Mouse (Mus musculus): ENCODE measurements around the gene Svs1. TPM values are rescaled to one million over a fixed set of nuclear protein-coding genes. Genes with fewer than 3 reads are reported as not detected.

Gene Svs1
- polyA plus RNA-seq, 1 experiment = not detected

DNA sequence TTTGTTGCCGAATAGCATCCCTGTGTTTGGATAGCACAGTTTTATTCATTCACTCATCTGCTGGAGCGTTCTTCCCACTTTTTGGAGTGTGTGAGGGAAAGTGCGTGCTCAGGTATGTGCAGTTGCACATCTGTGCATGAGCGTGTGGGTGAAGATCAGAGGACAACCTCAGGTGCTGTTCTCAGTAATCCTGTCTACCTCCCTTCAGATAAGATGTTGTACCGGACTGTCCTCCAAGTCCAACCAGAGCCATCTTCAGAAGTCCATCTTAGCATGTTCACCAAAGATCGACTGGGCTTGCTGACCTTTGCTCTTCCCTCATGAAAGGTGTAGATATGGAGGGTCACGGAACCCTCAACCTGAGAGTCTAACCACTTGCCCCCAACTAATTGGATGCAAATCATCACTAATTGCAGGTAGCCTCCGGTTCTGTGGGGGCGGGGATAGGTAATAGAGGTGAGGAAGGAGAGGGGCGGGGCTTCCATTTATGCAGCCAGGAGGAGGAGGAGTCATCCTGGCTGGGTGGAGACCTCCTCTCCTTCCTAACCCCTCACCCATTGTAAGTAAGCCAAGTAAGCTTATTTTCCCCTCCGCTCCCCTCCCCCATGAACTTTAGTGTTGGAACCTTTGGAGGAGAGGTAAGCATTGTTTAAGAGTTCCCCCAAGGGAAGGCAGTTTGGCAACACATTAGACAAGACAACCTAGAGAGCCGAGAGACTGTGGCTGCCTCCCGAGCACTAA lies 21.9 kb downstream of the Svs1 start:
- WGBS = 17% methylated on average over 13 of the region's 13 CpGs

DNA sequence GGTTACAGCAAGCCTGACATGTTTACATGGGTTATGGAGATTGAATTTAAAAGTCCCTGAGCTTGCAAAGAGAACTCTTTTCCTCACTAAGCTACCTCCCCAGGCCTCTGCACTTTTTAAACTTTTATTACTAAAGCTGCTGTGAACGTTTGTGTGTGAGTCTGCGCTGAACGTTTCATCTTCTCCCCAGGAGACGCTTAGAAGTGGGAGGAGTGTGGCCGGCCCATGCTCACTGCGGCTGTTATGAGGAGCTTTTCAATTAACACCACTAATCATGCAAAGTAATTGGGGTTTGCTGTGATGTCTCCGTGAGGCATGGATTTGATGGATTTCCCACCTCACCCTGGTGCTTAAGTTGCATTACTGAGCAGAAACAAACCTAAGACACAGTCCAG lies 22.5 kb downstream of the Svs1 start:
- H3K27ac ChIP-seq (ENCODE audit: insufficient read depth, low read depth, low read length) = no peak overlapping the region
- no peak overlapping the region for H3K4me3 ChIP-seq (ENCODE audit: insufficient read depth, low read depth, low read length)
- H3K4me1 ChIP-seq (ENCODE audit: control insufficient read depth, insufficient read depth, low read length) = 0 out of 2 replicates have a peak, but pooled peaks cover 2% of the 10 kb centered on the region
- TF ChIP-seq POLR2A (IDR thresholded peaks at IDR 0.05; ENCODE audit: insufficient read depth, low read depth, low read length) (no peak), CTCF (IDR thresholded peaks at IDR 0.05; ENCODE audit: insufficient read depth, low read depth, low read length) (no peak)
- 20% methylated on average over 7 of the region's 7 CpGs for WGBS

More for the DNA sequence above, 21.9 kb downstream of the Svs1 start:
- Histone ChIP-seq H3K4me3 (ENCODE audit: insufficient read depth, low read depth, low read length) (peak overlapping the region; percentile 25; the same call in 1 of the 2 replicates), H3K4me1 (ENCODE audit: control insufficient read depth, insufficient read depth, low read length) (0 out of 2 replicates have a peak, but pooled peaks cover 2% of the 10 kb centered on the region), H3K27ac (ENCODE audit: insufficient read depth, low read depth, low read length) (no peak overlapping the region)
- no peak for TF ChIP-seq POLR2A (IDR thresholded peaks at IDR 0.05; ENCODE audit: insufficient read depth, low read depth, low read length)
- TF ChIP-seq CTCF (IDR thresholded peaks at IDR 0.05; ENCODE audit: insufficient read depth, low read depth, low read length) = no peak

DNA sequence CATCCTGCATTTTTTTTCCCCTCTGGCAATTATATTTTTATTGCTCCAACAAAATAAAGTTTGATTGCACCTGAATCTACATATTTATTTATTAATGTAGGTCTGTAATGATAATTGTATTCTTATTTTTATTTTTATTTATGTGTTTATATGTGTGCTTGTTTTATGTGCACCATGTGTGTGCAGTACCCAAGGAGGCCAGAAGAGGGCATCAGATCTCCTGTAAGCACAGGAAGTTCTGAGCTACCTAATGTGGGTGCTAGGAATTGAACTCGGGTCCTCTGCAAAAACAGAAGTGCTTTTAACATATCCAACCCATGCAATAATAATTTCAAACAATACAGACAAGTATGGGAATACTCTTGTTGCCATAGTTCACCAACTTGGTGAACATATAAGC lies 23.0 kb downstream of the Svs1 start:
- H3K4me3 ChIP-seq (ENCODE audit: insufficient read depth, low read depth, low read length) = no peak overlapping the region
- H3K4me1 ChIP-seq (ENCODE audit: control insufficient read depth, insufficient read depth, low read length) = 0 out of 2 replicates have a peak, but pooled peaks cover 2% of the 10 kb centered on the region
- 93% methylated on average over 1 of the region's 1 CpGs for WGBS
- TF ChIP-seq POLR2A (IDR thresholded peaks at IDR 0.05; ENCODE audit: insufficient read depth, low read depth, low read length) = no peak
- no peak for TF ChIP-seq CTCF (IDR thresholded peaks at IDR 0.05; ENCODE audit: insufficient read depth, low read depth, low read length)
- H3K27ac ChIP-seq (ENCODE audit: insufficient read depth, low read depth, low read length) = no peak overlapping the region

DNA sequence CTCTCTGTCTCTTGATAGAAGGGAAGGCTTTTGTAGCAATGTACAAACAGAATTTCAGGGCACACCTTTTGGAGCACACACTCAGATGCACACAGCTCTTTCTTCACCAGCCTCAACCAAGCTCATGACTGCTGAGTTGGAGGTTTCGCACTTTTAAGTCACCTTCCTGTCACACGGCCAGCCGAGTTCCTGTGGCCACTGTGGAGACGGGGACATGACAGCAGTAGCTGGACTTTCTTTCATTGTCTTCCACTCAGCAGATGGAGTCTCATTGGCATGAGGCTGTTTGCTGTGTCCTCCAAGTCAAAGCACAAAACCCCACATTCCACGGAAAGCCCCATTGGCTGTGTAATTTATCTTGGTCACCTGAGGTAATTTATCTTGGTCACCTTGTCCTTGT lies 24.5 kb downstream of the Svs1 start:
- Histone ChIP-seq H3K4me1 (ENCODE audit: control insufficient read depth, insufficient read depth, low read length) (0 out of 2 replicates have a peak, but pooled peaks cover 2% of the 10 kb centered on the region), H3K4me3 (ENCODE audit: insufficient read depth, low read depth, low read length) (no peak overlapping the region), H3K27ac (ENCODE audit: insufficient read depth, low read depth, low read length) (no peak overlapping the region)
- 95% methylated on average over 5 of the region's 5 CpGs for WGBS
- TF ChIP-seq CTCF (IDR thresholded peaks at IDR 0.05; ENCODE audit: insufficient read depth, low read depth, low read length) = no peak
- no peak for TF ChIP-seq POLR2A (IDR thresholded peaks at IDR 0.05; ENCODE audit: insufficient read depth, low read depth, low read length)

DNA sequence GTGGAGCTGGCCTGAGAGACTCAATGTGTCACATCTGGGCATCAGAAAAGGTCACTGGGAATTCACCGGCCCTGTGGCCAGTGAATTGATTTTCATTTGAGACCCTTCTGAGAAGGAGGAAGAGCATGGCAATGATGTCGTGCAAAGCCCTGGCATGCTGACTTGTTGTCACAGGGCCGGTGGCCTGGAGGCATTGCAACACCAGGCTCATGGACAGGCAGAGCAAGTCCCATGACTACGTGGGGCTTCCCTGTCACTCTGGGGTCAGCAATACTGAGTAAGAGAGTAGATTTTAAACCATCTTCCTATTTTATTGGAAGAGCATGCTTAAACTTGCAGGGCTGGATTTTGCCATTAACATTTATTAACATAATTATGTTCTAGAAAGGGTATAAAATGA lies 26.4 kb downstream of the Svs1 start:
- TF ChIP-seq POLR2A (IDR thresholded peaks at IDR 0.05; ENCODE audit: insufficient read depth, low read depth, low read length) (no peak), CTCF (IDR thresholded peaks at IDR 0.05; ENCODE audit: insufficient read depth, low read depth, low read length) (no peak)
- H3K4me1 ChIP-seq (ENCODE audit: control insufficient read depth, insufficient read depth, low read length) = 0 out of 2 replicates have a peak, but pooled peaks cover 2% of the 10 kb centered on the region
- H3K4me3 ChIP-seq (ENCODE audit: insufficient read depth, low read depth, low read length) = no peak overlapping the region
- 87% methylated on average over 4 of the region's 4 CpGs for WGBS
- no peak overlapping the region for H3K27ac ChIP-seq (ENCODE audit: insufficient read depth, low read depth, low read length)

DNA sequence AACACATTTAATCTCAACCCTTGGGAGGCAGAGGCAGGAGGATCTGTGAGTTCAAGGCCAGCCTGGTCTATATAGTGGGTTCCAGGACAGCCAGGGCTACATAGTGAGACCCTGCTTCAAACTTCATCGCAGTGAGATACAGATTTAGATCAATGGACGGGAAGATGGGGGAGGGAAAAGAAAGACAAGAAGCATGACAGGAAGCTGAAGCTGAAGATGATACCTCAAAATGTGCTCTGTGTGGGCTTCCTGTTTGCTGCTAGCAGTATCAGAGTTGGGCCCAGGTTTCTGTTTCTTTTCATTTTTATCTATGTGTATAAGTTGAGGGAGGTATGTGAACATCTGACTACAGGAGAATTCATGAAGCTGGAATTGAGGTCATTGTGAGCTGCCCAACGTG lies 26.8 kb downstream of the Svs1 start:
- WGBS = 89% methylated on average over 3 of the region's 3 CpGs
- no peak for TF ChIP-seq POLR2A (IDR thresholded peaks at IDR 0.05; ENCODE audit: insufficient read depth, low read depth, low read length)
- no peak for TF ChIP-seq CTCF (IDR thresholded peaks at IDR 0.05; ENCODE audit: insufficient read depth, low read depth, low read length)
- 0 out of 2 replicates have a peak, but pooled peaks cover 2% of the 10 kb centered on the region for H3K4me1 ChIP-seq (ENCODE audit: control insufficient read depth, insufficient read depth, low read length)
- H3K27ac ChIP-seq (ENCODE audit: insufficient read depth, low read depth, low read length) = no peak overlapping the region
- no peak overlapping the region for H3K4me3 ChIP-seq (ENCODE audit: insufficient read depth, low read depth, low read length)

DNA sequence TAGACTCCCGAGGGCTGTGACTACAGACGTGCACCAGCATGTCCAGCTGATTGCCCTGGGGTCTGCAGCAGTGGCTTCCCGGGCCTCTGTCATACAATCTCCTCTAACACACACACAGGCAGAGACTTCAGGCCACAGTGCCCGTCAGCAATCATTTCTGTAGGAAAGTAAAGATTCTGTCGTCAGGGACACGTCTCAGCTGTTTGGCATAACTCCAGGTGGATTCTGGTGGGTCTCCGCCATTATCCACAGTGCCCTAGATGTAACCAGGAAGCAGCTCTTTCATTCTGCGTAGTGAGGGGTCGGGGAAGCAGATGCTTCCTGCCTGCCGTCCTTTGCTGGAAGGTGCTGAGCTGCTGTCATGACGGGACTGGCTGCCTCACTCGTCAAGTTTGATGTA lies 30.5 kb downstream of the Svs1 start:
- Histone ChIP-seq H3K4me3 (ENCODE audit: insufficient read depth, low read depth, low read length) (no peak overlapping the region), H3K4me1 (ENCODE audit: control insufficient read depth, insufficient read depth, low read length) (peaks cover 3% of the 10 kb centered on the region; the same call in 1 of the 2 replicates), H3K27ac (ENCODE audit: insufficient read depth, low read depth, low read length) (no peak overlapping the region)
- WGBS = 77% methylated on average over 12 of the region's 12 CpGs
- TF ChIP-seq POLR2A (IDR thresholded peaks at IDR 0.05; ENCODE audit: insufficient read depth, low read depth, low read length) (no peak), CTCF (IDR thresholded peaks at IDR 0.05; ENCODE audit: insufficient read depth, low read depth, low read length) (no peak)

DNA sequence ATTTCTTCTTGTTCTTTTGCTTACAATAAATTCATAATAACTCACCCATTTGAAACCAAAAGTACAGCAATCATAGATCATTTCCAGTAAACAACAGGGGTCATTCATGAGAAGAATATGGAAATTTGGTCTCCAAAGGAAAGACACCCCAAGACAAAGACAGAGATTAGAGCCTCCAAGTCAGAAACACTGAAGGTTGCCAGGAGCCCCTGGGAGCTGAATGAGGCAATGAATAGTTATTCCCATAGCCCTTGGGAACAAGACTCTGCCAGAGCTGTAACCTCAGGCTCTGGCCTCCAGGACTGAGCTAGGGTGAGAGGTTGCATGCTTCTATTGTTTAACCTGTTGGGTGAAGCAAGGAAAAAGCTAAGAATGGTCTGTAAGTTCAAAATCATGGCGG lies 32.7 kb downstream of the Svs1 start:
- Histone ChIP-seq H3K4me3 (ENCODE audit: insufficient read depth, low read depth, low read length) (no peak overlapping the region), H3K27ac (ENCODE audit: insufficient read depth, low read depth, low read length) (no peak overlapping the region), H3K4me1 (ENCODE audit: control insufficient read depth, insufficient read depth, low read length) (peaks cover 3% of the 10 kb centered on the region; the same call in 1 of the 2 replicates)
- 97% methylated on average over 1 of the region's 1 CpGs for WGBS
- TF ChIP-seq POLR2A (IDR thresholded peaks at IDR 0.05; ENCODE audit: insufficient read depth, low read depth, low read length) = no peak

DNA sequence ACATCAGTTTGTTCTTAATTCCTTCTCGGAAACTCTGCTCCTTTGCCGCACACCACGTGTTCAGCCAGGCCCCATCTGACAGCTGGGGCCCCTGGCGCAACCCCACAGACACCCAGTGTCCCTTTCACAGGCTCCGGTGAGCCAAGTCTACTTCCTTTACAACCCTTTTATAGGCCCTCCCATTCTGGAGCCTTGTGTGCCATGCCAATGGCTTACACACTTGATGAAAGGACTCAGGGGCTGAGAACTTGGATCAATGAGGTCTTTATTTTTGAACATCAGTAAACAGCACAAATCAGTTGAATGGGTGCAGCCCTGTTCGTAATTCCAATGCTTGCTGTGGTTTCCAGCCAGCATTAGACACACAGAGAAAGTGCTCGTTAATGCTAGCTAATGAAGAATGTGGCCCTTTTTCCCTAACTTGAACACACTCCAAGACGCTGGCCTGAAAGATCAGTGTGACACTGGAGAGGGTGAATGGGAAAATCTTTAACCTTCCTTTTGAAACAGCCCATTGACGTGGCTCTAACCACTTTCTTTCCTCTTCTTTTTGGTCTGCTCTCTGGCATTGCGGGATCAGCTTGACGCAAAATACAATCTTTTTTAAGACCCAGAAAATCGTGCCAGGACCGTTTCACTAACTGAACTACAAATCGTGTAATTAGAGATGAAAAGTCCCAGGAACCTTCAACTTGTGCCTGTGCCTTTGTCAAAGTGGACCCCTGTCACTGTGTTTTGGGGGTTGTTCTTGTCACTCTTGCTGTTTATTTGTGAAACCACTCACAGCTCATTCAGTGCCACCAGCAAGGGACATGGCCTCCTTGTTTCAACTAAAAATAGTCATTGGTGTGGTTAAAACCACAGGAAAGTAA lies 34.7 kb downstream of the Svs1 start:
- TF ChIP-seq POLR2A (IDR thresholded peaks at IDR 0.05; ENCODE audit: insufficient read depth, low read depth, low read length) (no peak), CTCF (IDR thresholded peaks at IDR 0.05; ENCODE audit: insufficient read depth, low read depth, low read length) (no peak)
- H3K4me3 ChIP-seq (ENCODE audit: insufficient read depth, low read depth, low read length) = no peak overlapping the region
- WGBS = 33% methylated on average over 14 of the region's 14 CpGs
- peak overlapping the region; percentile 31 for H3K27ac ChIP-seq (ENCODE audit: insufficient read depth, low read depth, low read length)
- H3K4me1 ChIP-seq (ENCODE audit: control insufficient read depth, insufficient read depth, low read length) = peaks cover 3% of the 10 kb centered on the region; the same call in 1 of the 2 replicates

Measured in olfactory bulb, adult 2 months (tissue).